Mouse (Mus musculus): Measurements from ENCODE around the gene Alpk1. TPM values are rescaled to one million over a fixed set of nuclear protein-coding genes. Genes with fewer than 3 reads are reported as not detected.

Alpk1 gene
- polyA plus RNA-seq, 1 experiment from 2014 or later, result 1.2 TPM

GRCm38 (mm10) chr3:127660712-127661111 lies 119.6 kb downstream of the Alpk1 start:
- Histone ChIP-seq H3K36me3 (ENCODE audit: control insufficient read depth, insufficient read depth, low read length) (no peaks in the 10 kb centered on the region), H3K27ac (ENCODE audit: low read depth, low read length) (no peak overlapping the region), H3K4me3 (ENCODE audit: low read depth, low read length) (no peak overlapping the region), H3K9ac (ENCODE audit: low read depth, low read length) (no peak overlapping the region), H3K27me3 (ENCODE audit: control insufficient read depth, insufficient read depth, low read length) (no peaks in the 10 kb centered on the region), H3K4me1 (replicated peaks; ENCODE audit: control insufficient read depth, insufficient read depth, low read length) (0 out of 2 replicates have a peak, but pooled peaks cover 4% of the 10 kb centered on the region), H3K4me2 (replicated peaks; ENCODE audit: low read depth, low read length) (no peak overlapping the region), H3K9me3 (ENCODE audit: control insufficient read depth, low read length) (no peaks in the 10 kb centered on the region)
- DNase-seq (ENCODE audit: low spot score) (peak; percentile 20), ATAC-seq (ENCODE audit: low FRiP score) (peak; percentile 23; the same call in 1 of the 2 replicates)
- 55% methylated on average over 7 of the region's 7 CpGs for WGBS

- H3K9ac ChIP-seq (ENCODE audit: low read depth, low read length), result no peak overlapping the region
- DNase-seq (ENCODE audit: low spot score) (no peak), ATAC-seq (ENCODE audit: low FRiP score) (no peak)
- H3K27me3 ChIP-seq (ENCODE audit: control insufficient read depth, insufficient read depth, low read length), result peaks cover 4% of the 10 kb centered on the region; the same call in 1 of the 2 replicates
- H3K27ac ChIP-seq (ENCODE audit: low read depth, low read length), result no peak overlapping the region
- no peaks in the 10 kb centered on the region for H3K9me3 ChIP-seq (ENCODE audit: control insufficient read depth, low read length)
- H3K4me1 ChIP-seq (replicated peaks; ENCODE audit: control insufficient read depth, insufficient read depth, low read length), result no peaks in the 10 kb centered on the region
- H3K4me2 ChIP-seq (replicated peaks; ENCODE audit: low read depth, low read length), result no peak overlapping the region
- H3K4me3 ChIP-seq (ENCODE audit: low read depth, low read length), result no peak overlapping the region
- H3K36me3 ChIP-seq (ENCODE audit: control insufficient read depth, insufficient read depth, low read length), result no peaks in the 10 kb centered on the region
- WGBS, result 56% methylated on average over 7 of the region's 7 CpGs
These were observed 128.3 kb downstream of the Alpk1 start for GRCm38 (mm10) chr3:127651742-127652653.

- no peak for DNase-seq (ENCODE audit: low spot score)
- Histone ChIP-seq H3K9ac (ENCODE audit: low read depth, low read length) (no peak overlapping the region), H3K27me3 (ENCODE audit: control insufficient read depth, insufficient read depth, low read length) (peaks cover 24% of the 10 kb centered on the region), H3K4me3 (ENCODE audit: low read depth, low read length) (no peak overlapping the region), H3K9me3 (ENCODE audit: control insufficient read depth, low read length) (no peaks in the 10 kb centered on the region), H3K4me2 (replicated peaks; ENCODE audit: low read depth, low read length) (no peak overlapping the region), H3K4me1 (replicated peaks; ENCODE audit: control insufficient read depth, insufficient read depth, low read length) (0 out of 2 replicates have a peak, but pooled peaks cover 2% of the 10 kb centered on the region), H3K36me3 (ENCODE audit: control insufficient read depth, insufficient read depth, low read length) (no peaks in the 10 kb centered on the region), H3K27ac (ENCODE audit: low read depth, low read length) (no peak overlapping the region)
- ATAC-seq (ENCODE audit: low FRiP score), result 0 out of 2 replicates have a peak, but pooled peaks have one; percentile 30
- 53% methylated on average over 18 of the region's 18 CpGs for WGBS
These were observed 134.0 kb downstream of the Alpk1 start for GRCm38 (mm10) chr3:127646156-127646825.

GRCm38 (mm10) chr3:127642211-127642610 lies 138.1 kb downstream of the Alpk1 start:
- Histone ChIP-seq H3K9ac (ENCODE audit: low read depth, low read length) (no peak overlapping the region), H3K4me2 (replicated peaks; ENCODE audit: low read depth, low read length) (no peak overlapping the region), H3K27ac (ENCODE audit: low read depth, low read length) (no peak overlapping the region), H3K27me3 (ENCODE audit: control insufficient read depth, insufficient read depth, low read length) (peaks cover 54% of the 10 kb centered on the region), H3K4me1 (replicated peaks; ENCODE audit: control insufficient read depth, insufficient read depth, low read length) (peaks cover 5% of the 10 kb centered on the region), H3K9me3 (ENCODE audit: control insufficient read depth, low read length) (no peaks in the 10 kb centered on the region), H3K4me3 (ENCODE audit: low read depth, low read length) (no peak overlapping the region), H3K36me3 (ENCODE audit: control insufficient read depth, insufficient read depth, low read length) (no peaks in the 10 kb centered on the region)
- ATAC-seq (ENCODE audit: low FRiP score), result no peak
- WGBS, result 6% methylated on average over 5 of the region's 5 CpGs
- peak; percentile 53 for DNase-seq (ENCODE audit: low spot score)

- H3K9me3 ChIP-seq (ENCODE audit: control insufficient read depth, low read length), result no peaks in the 10 kb centered on the region
- peak; percentile 39 for ATAC-seq (ENCODE audit: low FRiP score)
- H3K36me3 ChIP-seq (ENCODE audit: control insufficient read depth, insufficient read depth, low read length), result no peaks in the 10 kb centered on the region
- H3K4me1 ChIP-seq (replicated peaks; ENCODE audit: control insufficient read depth, insufficient read depth, low read length), result peaks cover 5% of the 10 kb centered on the region
- 2% methylated on average over 35 of the region's 37 CpGs for WGBS
- peak overlapping the region; percentile 18 for H3K4me3 ChIP-seq (ENCODE audit: low read depth, low read length)
- H3K27ac ChIP-seq (ENCODE audit: low read depth, low read length), result peak overlapping the region; percentile 27
- no peak overlapping the region for H3K9ac ChIP-seq (ENCODE audit: low read depth, low read length)
- peaks cover 56% of the 10 kb centered on the region for H3K27me3 ChIP-seq (ENCODE audit: control insufficient read depth, insufficient read depth, low read length)
- peak overlapping the region; percentile 28 for H3K4me2 ChIP-seq (replicated peaks; ENCODE audit: low read depth, low read length)
- peak; percentile 59 for DNase-seq (ENCODE audit: low spot score)
These were observed 139.3 kb downstream of the Alpk1 start for GRCm38 (mm10) chr3:127640762-127641700.

- Histone ChIP-seq H3K4me2 (replicated peaks; ENCODE audit: low read depth, low read length) (peak overlapping the region; percentile 28), H3K4me3 (ENCODE audit: low read depth, low read length) (no peak overlapping the region), H3K27ac (ENCODE audit: low read depth, low read length) (no peak overlapping the region; the same call in 1 of the 2 replicates), H3K9me3 (ENCODE audit: control insufficient read depth, low read length) (no peaks in the 10 kb centered on the region), H3K9ac (ENCODE audit: low read depth, low read length) (0 out of 2 replicates have a peak overlapping the region, but pooled peaks have one; percentile 19), H3K27me3 (ENCODE audit: control insufficient read depth, insufficient read depth, low read length) (peaks cover 50% of the 10 kb centered on the region), H3K4me1 (replicated peaks; ENCODE audit: control insufficient read depth, insufficient read depth, low read length) (peaks cover 5% of the 10 kb centered on the region), H3K36me3 (ENCODE audit: control insufficient read depth, insufficient read depth, low read length) (no peaks in the 10 kb centered on the region)
- peak; percentile 90 for DNase-seq (ENCODE audit: low spot score)
- WGBS, result under 1% methylated on average over 36 of the region's 36 CpGs
- ATAC-seq (ENCODE audit: low FRiP score), result peak; percentile 81
These were observed 140.2 kb downstream of the Alpk1 start for GRCm38 (mm10) chr3:127639875-127640761.

- no peaks in the 10 kb centered on the region for H3K9me3 ChIP-seq (ENCODE audit: control insufficient read depth, low read length)
- H3K27me3 ChIP-seq (ENCODE audit: control insufficient read depth, insufficient read depth, low read length), result peaks cover 54% of the 10 kb centered on the region
- H3K9ac ChIP-seq (ENCODE audit: low read depth, low read length), result no peak overlapping the region
- no peaks in the 10 kb centered on the region for H3K36me3 ChIP-seq (ENCODE audit: control insufficient read depth, insufficient read depth, low read length)
- H3K4me3 ChIP-seq (ENCODE audit: low read depth, low read length), result peak overlapping the region; percentile 62
- ATAC-seq (ENCODE audit: low FRiP score) (no peak), DNase-seq (ENCODE audit: low spot score) (no peak)
- peak overlapping the region; percentile 53 for H3K4me2 ChIP-seq (replicated peaks; ENCODE audit: low read depth, low read length)
- under 1% methylated on average over 3 of the region's 3 CpGs for WGBS
- H3K4me1 ChIP-seq (replicated peaks; ENCODE audit: control insufficient read depth, insufficient read depth, low read length), result peaks cover 4% of the 10 kb centered on the region
- no peak overlapping the region for H3K27ac ChIP-seq (ENCODE audit: low read depth, low read length)
These were observed 145.4 kb downstream of the Alpk1 start for GRCm38 (mm10) chr3:127634984-127635349.
